Mouse (Mus musculus) gastrocnemius, postnatal 25 days (tissue): ENCODE measurements at regions not wholly inside any gene's neighbourhood (a gene's known extent, or its start where the extent isn't known, plus 50 kb on each side); places are given as distances from the start of the nearest gene placed in this dataset.

Source experiments
- DNase-seq: peaks from one replicate; pipeline ENCODE4 v3.0.0; 2022

DNA sequence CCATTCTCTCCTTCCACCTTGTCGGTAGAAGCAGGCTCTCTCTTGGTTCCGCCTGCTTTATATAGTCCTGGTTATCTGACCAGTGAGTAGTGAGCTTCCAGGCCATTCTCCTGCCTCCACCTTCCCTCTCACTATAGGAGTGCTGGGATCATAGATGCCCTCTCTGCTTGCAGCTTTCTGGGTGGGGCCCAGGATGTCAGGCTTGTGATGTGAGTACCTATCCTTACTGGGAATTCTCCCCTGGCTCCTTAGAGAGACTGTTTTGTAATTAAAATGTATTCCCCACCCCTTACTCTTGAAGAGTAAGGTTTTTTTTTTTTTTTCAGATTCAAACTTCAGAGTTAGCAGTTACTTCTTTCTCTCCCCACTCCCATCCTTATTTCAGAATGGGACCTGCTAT, 291.1 kb upstream of the Rtl1 start:
- no peak for DNase-seq

DNA sequence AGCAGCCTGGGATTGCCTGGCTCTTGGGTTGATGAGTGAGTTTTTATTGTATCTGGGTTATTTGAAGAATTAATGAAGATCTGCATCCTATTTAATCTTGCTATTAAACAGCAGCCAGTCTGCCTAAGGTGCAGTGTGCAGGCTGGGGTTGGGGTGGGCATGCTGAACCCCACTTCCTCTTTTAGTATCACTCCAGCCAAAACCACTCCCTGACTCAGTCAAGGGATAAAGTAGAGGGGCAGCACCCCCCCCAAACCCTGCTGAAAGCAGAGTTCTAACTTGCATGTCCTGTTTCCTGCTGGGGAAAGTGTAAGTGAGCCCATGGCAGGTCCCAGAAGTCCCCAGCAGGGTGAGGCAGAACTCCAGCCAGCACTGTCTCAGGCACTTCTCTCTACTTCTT, 292.7 kb upstream of the Rtl1 start:
- no peak for DNase-seq

DNA sequence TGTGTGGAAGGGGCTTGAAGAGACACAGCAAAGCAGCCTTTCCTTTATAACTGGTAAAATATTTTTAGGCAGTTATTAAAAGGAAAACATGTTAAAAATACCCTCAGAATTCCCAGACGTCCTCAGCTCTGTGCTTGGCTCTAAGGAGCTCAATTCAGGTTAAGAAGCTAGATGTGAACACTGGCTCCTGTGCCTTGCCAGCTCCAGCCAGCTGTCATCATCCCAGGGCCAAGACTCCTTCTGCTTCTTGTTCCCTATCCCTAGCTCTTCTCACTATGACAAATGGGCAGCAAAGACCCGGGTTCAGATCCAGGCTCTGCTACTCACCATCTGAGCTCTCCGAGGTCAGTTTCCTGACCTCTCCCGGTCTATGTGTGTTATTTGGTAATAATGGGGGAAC, 293.5 kb upstream of the Rtl1 start:
- no peak for DNase-seq

DNA sequence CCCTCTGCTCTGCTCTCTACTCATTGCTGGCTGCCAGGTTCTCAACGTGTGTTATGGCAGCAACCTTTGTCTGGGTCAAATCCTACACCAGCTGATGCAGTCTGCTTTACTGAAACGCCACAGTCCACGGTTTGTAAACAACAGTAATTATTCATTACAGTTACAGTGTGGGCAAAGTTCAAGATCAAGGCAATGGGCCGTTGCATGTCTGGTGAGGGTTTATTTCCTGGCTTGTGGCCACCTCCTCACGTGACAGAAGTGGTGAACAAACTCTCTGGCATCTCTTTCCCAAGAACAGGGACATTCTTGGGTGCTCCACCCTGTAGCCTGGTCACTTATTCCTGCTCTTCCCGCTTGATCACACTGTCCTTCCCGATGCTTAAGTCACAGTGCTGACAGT, 295.3 kb upstream of the Rtl1 start:
- DNase-seq = no peak

DNA sequence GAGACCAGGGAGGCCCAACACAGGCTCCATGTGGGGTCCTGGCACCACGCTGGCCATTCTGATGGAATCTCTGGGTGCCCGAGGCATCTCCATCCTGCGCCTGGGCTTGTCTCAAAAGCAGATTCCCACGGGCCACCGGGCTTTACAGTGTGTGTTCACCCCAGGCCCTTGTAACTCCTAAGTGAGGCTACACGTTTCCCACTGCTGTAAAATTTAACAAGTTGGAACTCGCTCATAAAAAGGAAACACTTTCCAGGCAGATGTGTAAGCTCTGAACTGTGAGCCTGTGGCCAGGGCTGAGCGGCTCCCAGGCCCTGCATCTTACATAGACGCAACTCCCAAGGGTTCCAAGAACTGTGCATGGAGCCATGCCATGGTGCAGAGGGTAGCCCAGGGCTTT, 296.3 kb upstream of the Rtl1 start:
- no peak for DNase-seq

DNA sequence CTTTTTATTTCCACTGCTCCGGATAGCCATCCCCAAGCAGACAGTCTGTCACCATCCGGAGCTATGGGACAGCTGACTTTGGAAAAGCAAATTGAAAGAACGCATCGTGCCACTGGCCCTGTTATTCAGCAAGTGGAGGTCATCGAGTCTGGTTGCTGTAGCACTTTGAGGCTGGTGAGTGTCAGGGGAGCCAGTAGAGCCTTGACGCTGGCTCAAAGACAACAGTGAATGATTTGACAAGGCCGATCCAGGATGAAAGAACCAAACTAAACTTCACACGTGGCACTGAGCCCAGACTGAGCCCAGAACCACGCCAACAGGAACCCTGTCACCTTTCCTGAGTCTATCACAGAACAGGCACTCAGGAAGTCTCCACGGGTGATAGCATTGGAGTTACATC, 296.8 kb upstream of the Rtl1 start:
- DNase-seq = no peak

DNA sequence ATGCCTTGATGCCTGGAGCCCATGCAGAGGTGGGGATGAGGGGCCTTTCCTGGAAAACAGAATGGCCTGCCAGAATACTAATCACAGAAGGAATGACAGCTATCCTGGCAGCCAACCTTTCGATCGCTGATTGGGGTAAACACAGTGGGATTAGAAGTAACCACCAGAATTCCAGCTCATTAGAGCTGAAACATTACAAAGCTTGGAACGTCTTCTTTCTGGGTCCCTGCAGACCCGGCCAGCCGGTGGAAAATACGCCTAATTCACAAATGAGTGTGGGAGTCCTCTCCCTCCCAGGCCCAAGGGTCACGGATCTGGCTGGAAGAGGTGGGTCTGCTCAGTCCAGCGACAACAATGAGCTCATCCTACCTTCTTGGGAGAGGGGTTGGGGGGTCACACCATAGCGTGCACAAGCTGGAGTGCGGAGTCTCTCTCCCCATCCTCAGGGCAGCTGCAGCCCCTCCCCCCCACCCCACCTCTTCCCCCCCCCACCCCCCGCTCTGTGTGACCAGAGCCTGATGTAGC, 297.8 kb upstream of the Rtl1 start:
- DNase-seq = no peak

DNA sequence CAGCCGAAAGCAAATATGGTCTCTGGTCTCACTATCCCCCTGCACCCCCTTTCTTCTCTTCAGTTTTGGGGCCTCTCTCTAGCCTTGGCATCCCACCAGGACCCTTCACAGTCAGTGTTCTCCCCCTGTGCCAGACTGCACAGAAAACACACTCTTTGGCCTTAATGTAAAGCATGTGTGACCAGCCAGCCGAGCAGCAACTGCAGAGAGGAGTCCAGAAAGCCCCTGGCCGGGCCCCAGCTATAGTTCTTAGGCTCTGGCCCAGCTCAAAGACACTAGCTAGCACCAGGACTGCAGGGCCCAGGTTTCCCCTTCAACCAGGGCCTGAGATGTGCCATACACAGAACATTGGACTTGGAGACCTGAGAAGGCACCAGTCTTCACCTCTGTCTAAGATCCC, 299.3 kb upstream of the Rtl1 start:
- DNase-seq = no peak

DNA sequence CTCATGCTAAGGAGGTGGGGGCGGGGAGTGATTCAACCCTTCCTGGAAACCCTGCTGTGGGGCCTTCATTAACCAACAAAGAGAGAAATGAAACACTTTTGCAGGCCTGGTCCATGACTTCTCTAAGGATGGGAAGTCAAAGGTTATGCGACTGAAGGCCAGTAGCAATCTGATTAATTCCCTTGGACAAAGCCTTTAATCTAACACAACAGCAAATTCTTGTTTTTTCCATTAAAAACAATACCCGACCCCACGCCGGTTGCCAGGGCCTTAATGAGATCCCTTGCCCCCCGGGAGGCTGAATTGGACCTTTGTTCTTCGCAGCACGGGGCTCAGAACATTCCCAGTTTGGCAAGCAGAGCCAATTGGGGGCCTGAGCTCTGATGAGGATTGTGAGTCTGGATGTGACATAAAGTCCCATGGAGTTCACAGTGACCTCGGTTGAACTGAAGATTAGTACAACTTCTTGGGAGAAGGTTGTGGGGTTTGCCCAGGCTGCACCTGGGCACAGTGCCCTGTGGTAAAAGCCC, 310.9 kb upstream of the Rtl1 start:
- DNase-seq = no peak

DNA sequence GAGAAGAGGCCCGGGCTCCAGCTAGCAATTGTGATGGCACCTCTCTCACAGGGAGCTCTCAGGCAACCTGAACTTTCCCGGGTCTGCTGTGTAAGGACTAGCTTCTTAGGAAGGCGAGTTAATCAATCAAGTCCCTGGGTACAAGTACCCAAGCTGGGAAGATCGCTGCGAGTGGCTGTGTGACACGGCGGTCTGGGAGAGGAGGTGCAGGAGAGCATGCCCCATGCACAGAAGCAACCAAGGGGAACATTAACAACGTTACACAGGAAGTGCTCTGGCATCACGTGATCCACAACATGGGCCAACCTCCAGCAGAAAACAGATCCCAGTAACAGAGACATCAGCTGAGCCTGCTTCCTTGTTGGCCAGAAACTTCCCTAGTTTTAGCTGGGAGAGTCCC, 311.4 kb upstream of the Rtl1 start:
- no peak for DNase-seq

DNA sequence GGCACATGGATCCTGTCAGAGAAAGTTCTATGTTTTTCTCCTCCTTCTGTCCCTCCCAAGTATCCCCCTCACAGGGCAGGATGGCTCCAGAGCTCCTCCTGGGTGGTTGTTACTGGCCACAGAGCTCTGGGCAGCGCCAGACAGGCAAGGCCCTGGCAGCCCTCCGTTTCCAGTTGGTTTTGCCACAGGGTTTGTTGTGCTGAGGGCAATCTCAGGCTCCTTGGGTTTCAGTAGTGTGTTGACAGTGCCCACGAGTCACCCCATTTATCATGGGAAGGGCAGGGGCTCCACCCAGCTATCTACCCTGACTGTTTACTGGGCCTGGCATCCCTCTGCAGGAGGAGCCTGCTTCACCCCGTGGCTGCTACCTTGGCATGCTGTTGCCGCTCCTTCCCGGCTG, 317.6 kb upstream of the Rtl1 start:
- DNase-seq = no peak

DNA sequence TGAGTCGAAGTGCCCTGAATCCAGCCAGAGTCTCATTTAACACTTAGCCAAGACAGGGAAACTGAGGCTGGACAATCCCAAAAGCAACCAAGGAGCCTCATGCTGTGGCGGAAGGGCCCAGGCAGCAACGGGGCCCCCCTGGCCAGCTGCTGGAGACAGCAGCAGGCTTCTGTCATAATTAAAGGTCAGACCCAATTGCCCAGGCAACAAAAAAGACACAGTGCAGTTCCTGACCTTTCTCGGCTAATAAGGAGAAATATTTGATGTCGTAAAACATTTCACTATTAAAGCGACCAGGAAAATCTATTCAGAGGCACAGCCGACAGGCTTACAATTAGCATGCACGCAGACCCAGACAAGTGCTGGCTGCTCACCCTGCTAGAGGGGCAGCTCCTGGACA, 318.8 kb upstream of the Rtl1 start:
- no peak for DNase-seq

DNA sequence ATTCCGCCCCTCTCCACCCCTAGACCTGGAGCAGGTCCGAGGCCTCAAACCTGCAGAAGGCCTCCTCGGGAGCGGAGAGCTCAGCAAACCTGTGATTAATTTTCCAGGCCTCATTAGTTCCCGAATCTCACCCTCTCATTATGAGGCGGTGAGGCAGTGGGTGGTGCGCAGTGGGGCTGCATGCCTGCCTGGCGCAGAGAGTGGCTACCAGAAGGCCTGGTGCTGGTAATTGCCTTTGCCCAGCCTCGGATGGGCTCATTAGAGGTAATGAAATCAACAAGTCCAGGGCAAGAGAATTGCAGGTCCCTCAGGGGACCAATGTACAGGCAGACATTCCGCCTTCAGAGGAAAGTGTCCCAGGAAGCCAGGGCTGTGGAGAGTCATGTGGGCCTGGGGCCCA, 322.0 kb upstream of the Rtl1 start:
- DNase-seq = no peak

DNA sequence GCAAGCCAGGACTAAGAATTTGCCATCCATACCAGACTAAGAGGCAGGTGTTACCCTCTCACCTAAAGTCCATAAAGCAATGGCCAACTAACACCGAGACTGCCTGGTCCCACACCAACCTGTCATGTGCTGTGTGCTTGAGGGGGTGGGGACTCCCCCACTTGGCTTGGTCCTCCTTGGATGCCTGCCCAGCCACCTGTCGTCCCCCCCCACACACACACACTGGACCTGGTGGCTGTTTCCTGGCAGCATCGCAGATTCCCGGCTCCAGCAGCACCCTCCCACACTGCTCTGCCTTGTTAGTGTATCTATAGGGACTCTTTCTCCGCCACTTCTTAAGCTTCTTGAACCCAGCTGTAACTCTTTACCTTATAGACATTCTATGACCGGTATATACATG, 325.7 kb upstream of the Rtl1 start:
- no peak for DNase-seq

DNA sequence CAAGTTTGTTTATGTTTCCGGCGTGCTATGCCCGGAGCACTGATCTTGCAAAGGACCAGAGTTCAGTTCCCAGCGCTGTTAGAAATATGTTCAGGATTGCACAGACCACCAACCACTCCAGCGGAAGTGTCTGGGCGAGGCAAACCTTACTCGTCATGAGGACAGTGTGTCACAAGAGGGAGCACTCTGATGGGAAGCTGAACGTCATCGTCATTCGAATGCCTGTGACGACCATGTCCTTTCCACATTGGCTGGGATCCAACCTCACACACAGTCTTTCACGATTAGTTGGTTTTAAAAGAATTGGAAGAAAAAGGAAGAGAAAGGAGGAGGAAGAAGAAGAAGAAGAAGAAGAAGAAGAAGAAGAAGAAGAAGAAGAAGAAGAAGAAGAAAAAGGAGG, 326.5 kb upstream of the Rtl1 start:
- no peak for DNase-seq

DNA sequence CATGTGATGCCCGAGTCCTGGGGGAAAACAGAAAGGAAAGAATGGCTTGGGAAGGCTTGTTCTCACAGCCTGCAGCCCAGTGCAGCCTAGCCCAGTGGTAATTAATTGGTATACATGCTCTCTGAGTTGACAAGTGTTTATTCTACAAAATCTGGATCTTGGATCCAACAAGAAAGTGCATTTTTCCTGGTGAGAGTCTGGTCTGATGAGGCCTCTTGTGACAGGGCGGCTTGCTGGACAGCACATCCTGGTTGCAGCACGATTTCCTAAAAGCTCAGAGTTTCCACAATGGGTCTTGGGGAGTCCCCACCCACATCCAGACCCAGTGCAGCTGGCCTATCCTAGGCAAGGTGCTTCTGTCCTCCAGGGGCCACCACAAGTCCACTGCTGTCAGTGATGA, 332.7 kb upstream of the Dio3 start:
- no peak for DNase-seq

DNA sequence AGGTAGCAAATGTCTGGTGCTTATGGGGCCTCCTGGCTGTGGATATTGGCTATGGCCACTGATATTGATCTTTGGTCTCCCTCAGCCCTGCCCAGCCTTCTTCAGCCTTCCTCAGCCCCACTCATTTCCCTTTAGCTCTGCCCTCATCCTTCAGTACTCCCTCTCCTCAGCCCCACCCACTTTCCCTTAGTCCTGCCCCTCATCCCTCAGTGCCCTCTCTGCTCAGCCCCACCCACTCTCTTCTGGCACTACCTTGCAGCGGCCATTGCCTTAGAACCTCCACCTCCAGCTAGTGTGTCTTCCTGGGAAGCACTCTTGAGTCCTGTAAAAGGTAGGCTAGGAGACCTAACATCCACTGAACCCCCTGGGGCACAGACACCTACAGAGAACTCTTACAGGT, 331.9 kb upstream of the Dio3 start:
- no peak for DNase-seq

DNA sequence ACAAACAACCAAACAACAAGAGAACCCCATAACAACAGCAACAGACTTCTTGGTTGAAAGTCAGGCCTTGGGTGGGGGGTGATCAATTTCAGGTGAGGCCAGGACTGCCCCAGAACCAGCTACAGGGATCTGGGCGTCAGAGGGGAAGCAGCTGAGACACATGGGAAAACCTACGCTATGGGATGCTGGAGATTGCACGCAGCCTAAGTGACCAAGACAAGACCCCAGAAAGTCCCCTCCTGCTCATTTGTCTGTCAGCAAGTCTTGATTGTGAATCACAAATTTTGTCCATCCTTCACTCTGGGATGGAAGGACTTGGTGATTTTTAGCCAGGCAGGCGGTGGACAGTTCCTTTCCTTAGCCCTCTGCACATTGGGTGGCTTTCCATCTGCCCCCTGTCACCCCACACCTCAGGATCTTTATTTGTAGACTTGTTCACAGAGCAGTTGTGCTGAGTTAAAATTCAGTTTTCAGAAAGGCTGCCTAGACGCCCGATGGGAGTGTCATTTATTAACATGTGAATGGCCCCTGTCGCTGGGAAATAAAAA, 330.9 kb upstream of the Dio3 start:
- no peak for DNase-seq

DNA sequence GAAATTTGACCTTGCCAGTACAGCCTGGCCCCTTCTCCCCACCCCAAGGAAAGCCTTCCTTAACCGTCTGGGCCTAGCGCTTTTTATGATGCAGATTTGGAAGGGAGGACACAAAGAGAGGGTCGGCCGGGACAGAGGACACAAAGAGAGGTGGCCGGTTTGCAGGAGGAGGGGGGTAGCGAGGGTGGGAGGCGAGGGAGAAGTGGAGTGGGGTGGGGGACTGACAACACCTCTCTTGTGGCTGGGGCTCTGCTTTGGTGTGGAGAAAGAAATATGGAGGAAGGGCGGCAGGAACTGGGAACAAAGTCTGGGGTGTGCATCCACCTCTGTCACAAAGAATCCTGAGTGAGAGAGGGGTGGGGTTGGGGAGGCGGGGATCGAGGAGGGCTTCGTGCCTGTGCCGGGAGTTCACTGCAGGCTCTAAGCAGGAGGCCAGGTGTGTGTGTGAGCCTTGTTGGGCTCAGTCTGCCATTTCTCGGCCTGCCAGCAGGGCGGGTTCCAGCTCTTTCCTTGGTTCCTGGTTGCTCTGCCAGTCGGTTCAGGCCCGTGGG, 330.4 kb upstream of the Dio3 start:
- DNase-seq = no peak

DNA sequence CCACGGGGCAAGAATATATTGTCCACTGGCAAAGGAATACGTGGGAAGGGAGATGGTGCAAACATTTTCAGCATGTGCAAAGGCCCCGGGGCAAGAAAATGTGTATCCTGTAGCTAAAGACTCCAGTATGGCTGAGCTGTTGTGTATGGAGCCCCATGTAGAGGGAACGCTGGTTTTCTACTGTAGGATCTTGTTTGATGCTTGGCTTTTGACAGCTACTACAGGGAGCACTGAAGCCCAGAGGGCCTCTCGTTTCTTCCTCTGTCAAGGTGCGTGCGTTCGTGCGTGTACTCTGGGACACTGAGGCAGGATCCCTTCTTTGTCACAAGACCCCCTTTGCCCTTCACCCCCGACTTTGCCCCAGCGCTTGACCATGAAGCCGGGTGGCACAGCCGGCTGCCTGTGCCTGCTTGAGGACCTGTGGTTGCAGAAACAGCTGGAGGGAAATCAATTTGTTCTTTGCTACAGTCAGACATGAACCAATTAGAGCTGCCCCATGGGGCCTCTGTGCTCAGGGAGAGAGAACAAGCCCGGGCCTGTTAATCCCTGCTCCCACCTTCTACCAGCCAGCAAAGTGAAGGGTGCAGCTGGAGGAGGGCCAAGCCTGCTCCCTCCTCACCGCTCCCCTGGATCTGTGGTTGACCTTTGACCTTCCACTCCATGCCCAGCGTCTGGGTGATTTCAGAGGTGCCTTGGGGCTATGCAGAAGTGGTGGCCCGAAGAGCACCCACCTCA, 329.5 kb upstream of the Dio3 start:
- DNase-seq = no peak

DNA sequence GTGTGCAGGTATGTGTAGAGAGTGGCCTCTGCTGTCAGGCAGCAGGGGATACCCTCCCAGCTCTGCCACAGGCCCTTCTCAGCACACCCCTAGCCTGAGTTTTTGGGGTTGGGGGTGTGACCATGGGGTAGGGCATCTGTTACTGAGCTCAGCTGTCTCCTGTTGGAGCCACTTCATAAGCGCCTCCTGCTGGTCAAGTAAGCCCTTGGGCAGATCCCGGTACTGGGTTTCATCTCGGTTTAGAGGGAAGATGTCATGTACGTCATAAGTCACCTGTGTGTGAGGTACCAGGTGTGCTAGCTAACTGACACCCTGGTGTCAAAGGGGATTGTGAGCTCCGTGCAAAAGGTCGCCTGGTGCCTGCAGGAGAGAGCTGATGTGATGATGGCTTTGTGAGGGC, 328.2 kb upstream of the Dio3 start:
- DNase-seq = no peak

DNA sequence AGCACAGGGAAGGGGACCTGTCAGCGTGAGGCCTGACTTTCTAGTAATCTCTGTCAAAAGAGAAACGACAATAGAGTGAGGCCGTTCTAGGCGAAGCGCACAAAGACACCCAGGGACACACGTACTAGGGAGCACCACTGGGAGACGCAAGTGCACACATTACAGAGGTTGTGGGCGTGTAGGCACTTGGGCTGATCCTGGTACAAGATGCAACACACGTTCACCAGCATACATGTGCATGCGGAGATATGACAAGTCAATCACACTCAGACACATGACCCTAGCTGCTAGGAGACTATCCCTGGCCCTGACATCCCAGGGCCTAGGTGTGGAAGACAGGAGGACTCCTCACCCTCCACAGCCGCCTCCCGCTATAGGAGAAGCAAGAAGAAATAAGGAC, 327.4 kb upstream of the Dio3 start:
- DNase-seq = no peak

DNA sequence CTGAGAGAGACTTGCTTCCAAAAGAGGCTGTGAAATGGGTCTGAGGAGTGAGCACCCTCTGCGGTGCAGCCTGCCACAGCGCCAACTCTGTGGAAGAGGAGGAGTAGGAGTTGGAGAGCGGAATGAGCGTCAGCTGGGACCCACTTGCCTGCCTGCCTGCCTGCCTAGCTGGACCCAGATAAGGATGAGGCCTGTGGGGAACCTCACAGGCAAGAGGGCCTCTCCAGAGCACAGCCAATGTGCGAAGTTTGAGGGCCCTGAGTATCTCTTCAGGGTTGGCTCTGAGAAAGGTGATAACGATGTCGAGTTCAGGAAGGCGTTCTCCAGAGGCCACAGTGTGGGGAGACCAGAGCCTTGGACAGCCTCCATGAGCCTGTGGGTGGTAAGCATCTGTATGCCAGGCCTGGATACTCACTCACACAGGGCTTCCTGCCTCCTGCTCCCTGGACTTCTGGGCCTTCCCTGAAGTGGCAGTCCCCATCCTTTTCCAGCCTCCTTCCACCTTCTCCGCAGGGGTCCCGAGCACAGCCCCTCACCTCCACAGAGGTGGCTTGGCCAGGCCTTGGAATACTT, 326.9 kb upstream of the Dio3 start:
- DNase-seq = no peak

DNA sequence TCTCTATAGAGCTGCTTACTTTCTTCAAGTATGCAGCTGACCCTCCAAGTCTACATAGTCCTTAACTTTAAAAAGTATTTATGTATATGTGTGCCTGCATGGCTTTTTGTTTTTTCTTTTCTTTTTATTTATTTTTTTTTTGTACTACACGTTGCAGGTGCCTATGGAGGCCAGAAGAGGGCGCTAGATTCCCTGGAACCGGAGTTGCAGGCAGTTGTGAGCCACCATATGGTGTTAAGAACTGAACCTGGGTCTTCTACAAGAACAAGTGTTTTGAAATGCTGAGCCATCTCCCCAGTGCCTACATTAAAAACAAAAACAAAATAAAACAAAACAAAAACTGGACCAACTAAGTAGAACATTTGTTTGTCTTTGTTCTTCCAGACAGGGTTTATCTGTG, 325.9 kb upstream of the Dio3 start:
- DNase-seq = no peak
